Mouse (Mus musculus): ENCODE data around the gene Vps53.

The Vps53 gene

GRCm38 (mm10) chr11:76168976-76169375 is 10.5 kb downstream of the Vps53 start:
- no peak for DNase-seq (ENCODE audit: low read depth in 2 of 2, low spot score in 2 of 2)

- DNase-seq (ENCODE audit: low read depth in 2 of 2, low spot score in 2 of 2), result peak; percentile 69 to 76
These were observed 12.2 kb downstream of the Vps53 start for GRCm38 (mm10) chr11:76167079-76167765.

GRCm38 (mm10) chr11:76166657-76167056 is 12.8 kb downstream of the Vps53 start:
- no peak for DNase-seq (ENCODE audit: low read depth in 2 of 2, low spot score in 2 of 2)

GRCm38 (mm10) chr11:76160251-76160650 is 19.2 kb downstream of the Vps53 start:
- no peak for DNase-seq (ENCODE audit: low read depth in 2 of 2, low spot score in 2 of 2)

GRCm38 (mm10) chr11:76158375-76158774 is 21.1 kb downstream of the Vps53 start:
- DNase-seq (ENCODE audit: low read depth in 2 of 2, low spot score in 2 of 2), result no peak

GRCm38 (mm10) chr11:76154861-76155260 is 24.6 kb downstream of the Vps53 start:
- DNase-seq (ENCODE audit: low read depth in 2 of 2, low spot score in 2 of 2), result no peak

- no peak for DNase-seq (ENCODE audit: low read depth in 2 of 2, low spot score in 2 of 2)
These were observed 25.2 kb downstream of the Vps53 start for GRCm38 (mm10) chr11:76154200-76154599.

GRCm38 (mm10) chr11:76153236-76153951 is 26.1 kb downstream of the Vps53 start:
- no peak for DNase-seq (ENCODE audit: low read depth in 2 of 2, low spot score in 2 of 2)

- no peak for DNase-seq (ENCODE audit: low read depth in 2 of 2, low spot score in 2 of 2)
These were observed 28.5 kb downstream of the Vps53 start for GRCm38 (mm10) chr11:76150980-76151379.

- DNase-seq (ENCODE audit: low read depth in 2 of 2, low spot score in 2 of 2), result no peak
These were observed 31.1 kb downstream of the Vps53 start for GRCm38 (mm10) chr11:76148055-76149008.

GRCm38 (mm10) chr11:76146187-76147010 is 33.0 kb downstream of the Vps53 start:
- DNase-seq (ENCODE audit: low read depth in 2 of 2, low spot score in 2 of 2), result no peak

- no peak for DNase-seq (ENCODE audit: low read depth in 2 of 2, low spot score in 2 of 2)
These were observed 34.3 kb downstream of the Vps53 start for GRCm38 (mm10) chr11:76145169-76145568.

GRCm38 (mm10) chr11:76144386-76144785 is 35.1 kb downstream of the Vps53 start:
- DNase-seq (ENCODE audit: low read depth in 2 of 2, low spot score in 2 of 2), result no peak

- no peak for DNase-seq (ENCODE audit: low read depth in 2 of 2, low spot score in 2 of 2)
These were observed 41.5 kb downstream of the Vps53 start for GRCm38 (mm10) chr11:76137996-76138395.

- DNase-seq (ENCODE audit: low read depth in 2 of 2, low spot score in 2 of 2), result no peak
These were observed 43.6 kb downstream of the Vps53 start for GRCm38 (mm10) chr11:76135641-76136437.

- DNase-seq (ENCODE audit: low read depth in 2 of 2, low spot score in 2 of 2), result no peak
These were observed 48.6 kb downstream of the Vps53 start for GRCm38 (mm10) chr11:76130859-76131258.

- DNase-seq (ENCODE audit: low read depth in 2 of 2, low spot score in 2 of 2), result no peak
These were observed 54.1 kb downstream of the Vps53 start for GRCm38 (mm10) chr11:76125386-76125785.

GRCm38 (mm10) chr11:76123517-76123916 is 55.9 kb downstream of the Vps53 start:
- no peak for DNase-seq (ENCODE audit: low read depth in 2 of 2, low spot score in 2 of 2)

GRCm38 (mm10) chr11:76122571-76122970 is 56.9 kb downstream of the Vps53 start:
- DNase-seq (ENCODE audit: low read depth in 2 of 2, low spot score in 2 of 2), result no peak

GRCm38 (mm10) chr11:76121086-76121485 is 58.4 kb downstream of the Vps53 start:
- DNase-seq (ENCODE audit: low read depth in 2 of 2, low spot score in 2 of 2), result no peak
